Mouse (Mus musculus) cortical plate, adult 2 months (tissue): ENCODE data around the gene Senp3. TPM values are rescaled to one million over a fixed set of nuclear protein-coding genes. Genes with fewer than 3 reads are reported as not detected.
"Not testable (repeated sequence)": the region's sequence is repeated elsewhere in the genome, so short reads cannot be mapped to it uniquely, and the experiment has no call there.

Source experiments
- H3K27ac ChIP-seq: fragments of 200-500 bp; 2 replicates; pipeline ENCODE4 v1.5.1; 2012; ENCODE audit warnings: low read length, control low read depth, inconsistent platforms; ENCODE audit not compliant: insufficient read depth
- H3K4me1 ChIP-seq: fragments of 200-500 bp; 2 replicates; pipeline ENCODE4 v1.6.1; 2011; ENCODE audit warnings: low read length; ENCODE audit not compliant: control insufficient read depth, insufficient read depth
- H3K4me3 ChIP-seq: fragments of 200-500 bp; 2 replicates; pipeline ENCODE4 v1.5.1; 2011; ENCODE audit warnings: mild to moderate bottlenecking, low read length, control low read depth; ENCODE audit not compliant: insufficient read depth
- CTCF ChIP-seq: fragments of 200-500 bp; IDR thresholded peaks from 2 replicates; pipeline ENCODE4 v1.5.1; 2011; ENCODE audit warnings: mild to moderate bottlenecking, control low read depth, low read length; ENCODE audit not compliant: insufficient read depth; ENCODE audit errors: extremely low read depth
- POLR2A ChIP-seq: fragments of 200-500 bp; IDR thresholded peaks from 2 replicates; pipeline ENCODE4 v1.6.1; 2011; ENCODE audit warnings: mild to moderate bottlenecking, low read length, control low read depth; ENCODE audit not compliant: insufficient read depth; ENCODE audit errors: extremely low read depth
- polyA plus RNA-seq: library from polyadenylated mRNA; depleted of rRNA; stranded (reverse); fragments of >200 nt; gene quantifications from 2 replicates; pipeline ENCODE4 v1.2.3, GENCODE M21; 2012; rRNA removed

Gene Senp3
- polyA plus RNA-seq: 120 and 133 TPM in 2 replicates

- TF ChIP-seq CTCF (no peak), POLR2A (peak; percentile 88)
- H3K27ac ChIP-seq: no peak within 1 kb of the TSS
- peak within 1 kb of the TSS; percentile 44 for H3K4me3 ChIP-seq
- no peaks in the 10 kb centered on the region; the same call in 1 of the 2 replicates for H3K4me1 ChIP-seq
Observed at GRCm38 (mm10) chr11:69681314-69682208, at the start of gene Senp3. TSS of gene Senp3 (minus strand) at chr11:69682084.

GRCm38 (mm10) chr11:69731408-69731807 is 49.5 kb upstream of the Senp3 start:
- H3K27ac ChIP-seq, H3K4me1 ChIP-seq, H3K4me3 ChIP-seq: not testable (repeated sequence)

DNA sequence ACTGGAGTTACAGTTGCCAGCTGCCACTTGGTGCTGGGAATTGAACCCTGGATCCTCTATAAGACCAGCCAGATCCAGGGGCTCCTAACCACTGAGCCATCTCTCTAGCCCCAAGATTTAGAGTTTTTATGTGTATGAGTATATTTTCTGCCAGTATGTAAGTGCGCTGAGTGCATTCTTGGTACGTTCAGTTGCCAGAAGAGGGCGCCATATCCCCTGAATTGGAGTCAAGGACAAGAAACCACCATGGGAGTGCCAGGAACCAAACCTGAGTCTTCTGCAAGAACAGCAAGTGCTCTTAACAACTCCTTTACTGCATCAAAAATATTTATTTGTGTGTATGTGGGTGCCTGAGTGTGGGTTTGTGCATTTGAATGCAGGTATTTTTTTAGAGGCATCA is 47.2 kb upstream of the Senp3 start:
- no peak overlapping the region for H3K27ac ChIP-seq
- no peak overlapping the region for H3K4me3 ChIP-seq
- TF ChIP-seq CTCF: peak; percentile 35
- no peak for TF ChIP-seq POLR2A
- no peaks in the 10 kb centered on the region for H3K4me1 ChIP-seq

DNA sequence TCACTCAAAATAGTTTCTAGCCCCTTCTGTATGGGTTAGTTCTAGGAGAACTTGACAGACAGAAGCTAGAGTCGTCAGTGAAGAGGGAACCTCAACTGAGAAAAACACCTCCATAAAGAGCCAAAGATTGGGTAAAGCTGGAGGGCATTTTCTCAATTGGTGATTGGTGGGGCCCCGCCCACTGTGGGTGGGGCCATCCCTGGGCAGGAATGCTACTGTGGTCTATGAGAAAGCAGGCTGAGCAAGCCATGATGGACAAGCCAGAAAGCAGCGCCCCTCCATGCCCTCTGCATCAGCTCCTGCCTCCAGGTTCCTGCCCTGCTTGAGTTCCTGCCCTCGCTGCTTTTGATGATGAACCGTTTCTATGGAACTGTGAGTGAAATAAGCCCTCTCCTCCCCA is 44.1 kb upstream of the Senp3 start:
- H3K4me1 ChIP-seq: no peaks in the 10 kb centered on the region
- TF ChIP-seq CTCF: no peak
- H3K27ac ChIP-seq: no peak overlapping the region
- no peak overlapping the region for H3K4me3 ChIP-seq

DNA sequence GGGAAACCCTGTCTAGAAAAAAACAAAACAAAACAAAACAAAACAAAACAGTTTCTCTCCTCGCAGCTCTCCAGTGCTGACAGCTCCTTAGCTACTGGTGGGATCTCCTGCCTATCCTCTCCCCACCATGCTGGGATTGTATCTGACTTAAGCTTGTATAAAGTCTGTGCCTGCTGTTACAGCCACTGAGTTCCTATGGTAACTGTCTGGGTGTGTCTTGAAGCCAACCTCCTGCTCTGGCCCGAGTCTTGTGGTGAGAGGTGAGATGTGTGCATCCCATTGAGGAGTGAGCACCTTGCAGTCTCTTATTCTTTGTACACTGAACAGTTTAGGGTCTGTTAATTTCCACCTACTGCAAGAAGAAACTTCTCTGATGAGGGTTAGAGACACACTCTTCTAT is 41.2 kb upstream of the Senp3 start:
- Histone ChIP-seq H3K4me3 (no peak overlapping the region), H3K4me1 (no peaks in the 10 kb centered on the region), H3K27ac (no peak overlapping the region)
- TF ChIP-seq CTCF: no peak
- no peak for TF ChIP-seq POLR2A

DNA sequence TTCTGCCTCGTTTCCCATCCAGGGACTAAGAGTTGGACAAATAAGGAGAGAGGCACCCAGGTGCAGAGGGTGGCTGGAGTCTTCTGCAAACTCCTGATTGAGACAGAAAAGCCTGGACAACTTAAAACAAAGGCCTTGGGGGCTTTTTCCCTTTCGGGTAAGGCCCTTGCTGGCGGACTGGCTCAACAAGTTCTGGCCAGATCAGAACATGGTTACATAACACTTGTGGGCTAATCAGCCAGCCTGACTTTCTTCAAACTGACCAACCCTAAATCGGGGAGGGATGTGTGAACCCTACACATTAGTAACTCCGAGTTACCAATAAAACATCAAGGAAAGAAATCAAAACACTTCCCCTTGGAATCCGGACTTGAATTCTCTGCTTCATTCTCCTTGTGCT is 39.0 kb upstream of the Senp3 start:
- no peak for TF ChIP-seq POLR2A
- TF ChIP-seq CTCF: no peak
- H3K4me1 ChIP-seq: peaks cover 2% of the 10 kb centered on the region; the same call in 1 of the 2 replicates
- no peak overlapping the region for H3K4me3 ChIP-seq
- H3K27ac ChIP-seq: no peak overlapping the region

GRCm38 (mm10) chr11:69719423-69719822 is 37.5 kb upstream of the Senp3 start:
- no peak for TF ChIP-seq POLR2A
- no peak for TF ChIP-seq CTCF
- no peak overlapping the region for H3K27ac ChIP-seq

GRCm38 (mm10) chr11:69718661-69719060 is 36.8 kb upstream of the Senp3 start:
- no peak for TF ChIP-seq POLR2A
- no peak for TF ChIP-seq CTCF
- Histone ChIP-seq H3K4me1 (peaks cover 2% of the 10 kb centered on the region; the same call in 1 of the 2 replicates), H3K4me3 (no peak overlapping the region), H3K27ac (no peak overlapping the region)

More at GRCm38 (mm10) chr11:69719423-69719822, 37.5 kb upstream of the Senp3 start:
- peaks cover 2% of the 10 kb centered on the region; the same call in 1 of the 2 replicates for H3K4me1 ChIP-seq
- no peak overlapping the region for H3K4me3 ChIP-seq

DNA sequence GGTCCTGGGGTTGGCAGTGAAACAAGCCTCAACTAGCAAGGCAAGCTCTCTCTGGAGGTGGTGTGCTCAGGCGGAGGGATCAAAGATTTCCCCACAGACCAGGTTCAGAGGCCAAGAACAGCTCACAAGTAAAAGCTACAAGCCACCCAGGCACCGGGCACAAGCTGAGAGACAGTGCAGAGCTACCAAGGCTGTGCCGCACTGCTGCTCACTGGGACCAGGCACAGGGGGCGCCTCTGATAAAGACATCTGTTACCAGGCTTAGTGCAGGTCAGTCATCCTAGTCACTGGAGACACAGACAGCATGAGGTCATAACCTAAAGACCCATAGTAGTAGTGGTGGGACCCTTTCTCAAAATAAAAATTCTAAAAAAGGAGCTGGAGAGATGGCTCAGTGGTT is 35.1 kb upstream of the Senp3 start:
- Histone ChIP-seq H3K27ac (no peak overlapping the region), H3K4me3 (no peak overlapping the region), H3K4me1 (peaks cover 2% of the 10 kb centered on the region; the same call in 1 of the 2 replicates)
- TF ChIP-seq POLR2A: no peak
- no peak for TF ChIP-seq CTCF

DNA sequence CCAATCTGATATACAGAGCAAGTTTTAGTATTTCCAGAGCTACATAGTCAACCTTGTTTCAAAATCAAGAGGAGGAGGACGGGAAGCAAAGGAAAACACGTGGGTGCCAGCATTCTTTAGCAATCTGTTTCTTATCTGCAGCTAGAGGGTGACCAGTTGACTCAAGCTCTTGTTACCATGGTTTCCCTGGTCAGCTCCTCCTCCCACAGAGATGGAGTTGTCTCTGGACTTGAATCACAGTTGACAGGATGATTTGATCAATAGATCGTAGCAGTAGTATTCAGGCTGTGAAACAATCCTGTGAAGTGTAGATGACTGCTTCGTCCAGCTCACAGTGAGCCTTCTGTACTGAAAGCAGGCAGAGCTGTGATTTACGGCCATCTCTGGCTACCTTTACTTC is 34.0 kb upstream of the Senp3 start:
- TF ChIP-seq POLR2A: no peak
- TF ChIP-seq CTCF: no peak
- Histone ChIP-seq H3K4me1 (peaks cover 2% of the 10 kb centered on the region; the same call in 1 of the 2 replicates), H3K27ac (no peak overlapping the region), H3K4me3 (no peak overlapping the region)
